Mouse (Mus musculus): ENCODE measurements around the gene Lypd5. TPM values are rescaled to one million over a fixed set of nuclear protein-coding genes. Genes with fewer than 3 reads are reported as not detected.

Gene Lypd5
- polyA plus RNA-seq (2015; fragmentation: Illumina TruSeq; extraction: RNeasy Lipid Tissue Mini Kit (QIAGEN cat#74804); ENCODE audit: insufficient read depth, low read depth, low replicate concordance) = not detected

GRCm38 (mm10) chr7:24348896-24349295 lies at the start of gene Lypd5:
Gene Lypd5 (plus strand): TSS chr7:24349196.

GRCm38 (mm10) chr7:24300771-24301282 lies 48.2 kb upstream of the Lypd5 start, which contains the start of gene Zfp61:
Gene Zfp61 (minus strand): TSS chr7:24301232.

GRCm38 (mm10) chr7:24316567-24317092 lies 32.4 kb upstream of the Lypd5 start, which contains the start of gene Zfp94:
Gene Zfp94 (minus strand): TSS chr7:24316666.

GRCm38 (mm10) chr7:24333304-24333986 lies 15.6 kb upstream of the Lypd5 start, which contains the start of gene Tescl:
Gene Tescl (minus strand): TSS chr7:24333936.

GRCm38 (mm10) chr7:24369731-24370541 lies 20.9 kb downstream of the Lypd5 start, which contains the start of gene Kcnn4:
Gene Kcnn4 (plus strand): TSS chr7:24370263.

GRCm38 (mm10) chr7:24399256-24400081 lies 50.5 kb downstream of the Lypd5 start, which contains the start of gene Smg9:
Gene Smg9 (plus strand): TSS chr7:24399619.

Other genes with a start within 250 kb of the Lypd5 start
- gene Zfp112, start 236.9 kb upstream of the Lypd5 start, polyA plus RNA-seq (2015; fragmentation: Illumina TruSeq; extraction: RNeasy Lipid Tissue Mini Kit (QIAGEN cat#74804); ENCODE audit: insufficient read depth, low read depth, low replicate concordance) = 1.2 TPM
- 4.5 TPM for gene Zfp235, start 215.0 kb upstream of the Lypd5 start, polyA plus RNA-seq (2015; fragmentation: Illumina TruSeq; extraction: RNeasy Lipid Tissue Mini Kit (QIAGEN cat#74804); ENCODE audit: insufficient read depth, low read depth, low replicate concordance)
- 0.28 TPM for gene Zfp114, start 174.1 kb upstream of the Lypd5 start, polyA plus RNA-seq (2015; fragmentation: Illumina TruSeq; extraction: RNeasy Lipid Tissue Mini Kit (QIAGEN cat#74804); ENCODE audit: insufficient read depth, low read depth, low replicate concordance)
- 1.0 TPM for gene Zfp111, start 137.8 kb upstream of the Lypd5 start, polyA plus RNA-seq (2015; fragmentation: Illumina TruSeq; extraction: RNeasy Lipid Tissue Mini Kit (QIAGEN cat#74804); ENCODE audit: insufficient read depth, low read depth, low replicate concordance)
- gene Zfp109, start 111.6 kb upstream of the Lypd5 start, polyA plus RNA-seq (2015; fragmentation: Illumina TruSeq; extraction: RNeasy Lipid Tissue Mini Kit (QIAGEN cat#74804); ENCODE audit: insufficient read depth, low read depth, low replicate concordance) = 0.63 TPM
- 0.63 TPM for gene Zfp108, start 94.4 kb upstream of the Lypd5 start, polyA plus RNA-seq (2015; fragmentation: Illumina TruSeq; extraction: RNeasy Lipid Tissue Mini Kit (QIAGEN cat#74804); ENCODE audit: insufficient read depth, low read depth, low replicate concordance)
- gene Zfp93, start 78.8 kb upstream of the Lypd5 start, polyA plus RNA-seq (2015; fragmentation: Illumina TruSeq; extraction: RNeasy Lipid Tissue Mini Kit (QIAGEN cat#74804); ENCODE audit: insufficient read depth, low read depth, low replicate concordance) = 1.2 TPM
- 14.0 TPM for gene Zfp61, start 48.0 kb upstream of the Lypd5 start, polyA plus RNA-seq (2015; fragmentation: Illumina TruSeq; extraction: RNeasy Lipid Tissue Mini Kit (QIAGEN cat#74804); ENCODE audit: insufficient read depth, low read depth, low replicate concordance)
- 4.9 TPM for gene Zfp94, start 32.5 kb upstream of the Lypd5 start, polyA plus RNA-seq (2015; fragmentation: Illumina TruSeq; extraction: RNeasy Lipid Tissue Mini Kit (QIAGEN cat#74804); ENCODE audit: insufficient read depth, low read depth, low replicate concordance)
- not detected for gene Tescl, start 15.3 kb upstream of the Lypd5 start, polyA plus RNA-seq (2015; fragmentation: Illumina TruSeq; extraction: RNeasy Lipid Tissue Mini Kit (QIAGEN cat#74804); ENCODE audit: insufficient read depth, low read depth, low replicate concordance)
- gene Kcnn4, start 21.1 kb downstream of the Lypd5 start, polyA plus RNA-seq (2015; fragmentation: Illumina TruSeq; extraction: RNeasy Lipid Tissue Mini Kit (QIAGEN cat#74804); ENCODE audit: insufficient read depth, low read depth, low replicate concordance) = 2.5 TPM
- gene Smg9, start 50.4 kb downstream of the Lypd5 start, polyA plus RNA-seq (2015; fragmentation: Illumina TruSeq; extraction: RNeasy Lipid Tissue Mini Kit (QIAGEN cat#74804); ENCODE audit: insufficient read depth, low read depth, low replicate concordance) = 12.2 TPM
- not detected for gene Irgc1, start 103.1 kb downstream of the Lypd5 start, polyA plus RNA-seq (2015; fragmentation: Illumina TruSeq; extraction: RNeasy Lipid Tissue Mini Kit (QIAGEN cat#74804); ENCODE audit: insufficient read depth, low read depth, low replicate concordance)
- 3.3 TPM for gene Plaur, start 113.3 kb downstream of the Lypd5 start, polyA plus RNA-seq (2015; fragmentation: Illumina TruSeq; extraction: RNeasy Lipid Tissue Mini Kit (QIAGEN cat#74804); ENCODE audit: insufficient read depth, low read depth, low replicate concordance)
- gene Cadm4, start 132.8 kb downstream of the Lypd5 start, polyA plus RNA-seq (2015; fragmentation: Illumina TruSeq; extraction: RNeasy Lipid Tissue Mini Kit (QIAGEN cat#74804); ENCODE audit: insufficient read depth, low read depth, low replicate concordance) = 3.4 TPM
- 1.4 TPM for gene Zfp428, start 157.8 kb downstream of the Lypd5 start, polyA plus RNA-seq (2015; fragmentation: Illumina TruSeq; extraction: RNeasy Lipid Tissue Mini Kit (QIAGEN cat#74804); ENCODE audit: insufficient read depth, low read depth, low replicate concordance)
- gene AC161166.1, start 163.3 kb downstream of the Lypd5 start, polyA plus RNA-seq (2015; fragmentation: Illumina TruSeq; extraction: RNeasy Lipid Tissue Mini Kit (QIAGEN cat#74804); ENCODE audit: insufficient read depth, low read depth, low replicate concordance) = not detected
- gene Irgq, start 181.5 kb downstream of the Lypd5 start, polyA plus RNA-seq (2015; fragmentation: Illumina TruSeq; extraction: RNeasy Lipid Tissue Mini Kit (QIAGEN cat#74804); ENCODE audit: insufficient read depth, low read depth, low replicate concordance) = 2.5 TPM
- gene Pinlyp, start 196.9 kb downstream of the Lypd5 start, polyA plus RNA-seq (2015; fragmentation: Illumina TruSeq; extraction: RNeasy Lipid Tissue Mini Kit (QIAGEN cat#74804); ENCODE audit: insufficient read depth, low read depth, low replicate concordance) = not detected
- 13.8 TPM for gene Xrcc1, start 197.1 kb downstream of the Lypd5 start, polyA plus RNA-seq (2015; fragmentation: Illumina TruSeq; extraction: RNeasy Lipid Tissue Mini Kit (QIAGEN cat#74804); ENCODE audit: insufficient read depth, low read depth, low replicate concordance)
- gene Ethe1, start 238.3 kb downstream of the Lypd5 start, polyA plus RNA-seq (2015; fragmentation: Illumina TruSeq; extraction: RNeasy Lipid Tissue Mini Kit (QIAGEN cat#74804); ENCODE audit: insufficient read depth, low read depth, low replicate concordance) = 3.0 TPM
- not detected for gene Zfp575, start 238.4 kb downstream of the Lypd5 start, polyA plus RNA-seq (2015; fragmentation: Illumina TruSeq; extraction: RNeasy Lipid Tissue Mini Kit (QIAGEN cat#74804); ENCODE audit: insufficient read depth, low read depth, low replicate concordance)

Data from pancreas, adult 10 weeks (tissue).